Mouse (Mus musculus): ENCODE measurements around the gene Tnnc2.

Gene Tnnc2

GRCm38 (mm10) chr2:164734839-164735238, 44.9 kb downstream of the Tnnc2 start:
- DNase-seq, result no peak

- no peak for DNase-seq
Measured at GRCm38 (mm10) chr2:164733259-164733658, 46.5 kb downstream of the Tnnc2 start.

GRCm38 (mm10) chr2:164731719-164732118, 48.0 kb downstream of the Tnnc2 start:
- no peak for DNase-seq

Measured in lung, postnatal 10 days (tissue).